Mouse (Mus musculus): ENCODE measurements around the gene Tmem102. TPM values are rescaled to one million over a fixed set of nuclear protein-coding genes. Genes with fewer than 3 reads are reported as not detected.

The Tmem102 gene
- polyA plus RNA-seq, 1 experiment from 2014 or later = 0.98 TPM

- no peaks in the 10 kb centered on the region for H3K9me3 ChIP-seq
- peak overlapping the region; percentile 98 for H3K4me2 ChIP-seq (replicated peaks)
- H3K4me1 ChIP-seq = peaks cover 65% of the 10 kb centered on the region
- H3K27ac ChIP-seq (replicated peaks) = peak overlapping the region; percentile 98
- peaks cover 3% of the 10 kb centered on the region for H3K27me3 ChIP-seq
- ATAC-seq (replicated peaks) = no peak
- peak overlapping the region; percentile 68 for H3K4me3 ChIP-seq
- H3K9ac ChIP-seq (replicated peaks) = peak overlapping the region; percentile 76
- WGBS = 13% methylated on average over 12 of the region's 12 CpGs
- H3K36me3 ChIP-seq = no peaks in the 10 kb centered on the region
Measured at GRCm38 (mm10) chr11:69799394-69800137, 5.9 kb downstream of the Tmem102 start.

- 80% methylated on average over 7 of the region's 7 CpGs for WGBS
- Histone ChIP-seq H3K27me3 (peaks cover 7% of the 10 kb centered on the region; the same call in 1 of the 2 replicates), H3K4me2 (replicated peaks) (no peak overlapping the region), H3K9ac (replicated peaks) (no peak overlapping the region), H3K36me3 (no peaks in the 10 kb centered on the region), H3K4me1 (peaks cover 49% of the 10 kb centered on the region), H3K4me3 (no peak overlapping the region), H3K27ac (replicated peaks) (no peak overlapping the region), H3K9me3 (no peaks in the 10 kb centered on the region)
- ATAC-seq (replicated peaks) = no peak
Measured at GRCm38 (mm10) chr11:69797924-69798323, 7.5 kb downstream of the Tmem102 start.

DNA sequence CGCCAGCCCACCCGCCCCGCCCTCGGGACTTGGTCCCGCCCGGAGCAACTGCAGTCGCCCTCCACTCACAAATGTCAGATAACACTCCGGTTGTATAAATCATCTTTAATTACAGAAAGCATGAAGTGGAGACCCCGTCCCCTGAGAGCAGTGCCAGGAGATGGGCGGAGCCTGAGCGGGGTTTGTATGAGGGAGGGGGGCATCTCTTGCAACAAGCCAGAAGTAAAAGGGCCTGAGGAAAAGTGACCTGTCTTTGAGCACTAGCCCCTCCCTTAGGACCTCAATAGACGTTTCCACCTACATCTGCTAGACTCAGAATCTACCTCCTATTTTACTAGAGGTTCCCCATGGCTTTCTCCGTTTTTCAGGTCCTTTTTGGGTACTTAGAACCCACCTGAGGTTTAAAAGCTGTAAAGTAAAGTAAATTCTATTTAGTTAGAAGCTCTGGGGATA lies 9.4 kb downstream of the Tmem102 start:
- H3K27me3 ChIP-seq = peaks cover 7% of the 10 kb centered on the region; the same call in 1 of the 2 replicates
- peak overlapping the region; percentile 75 for H3K4me2 ChIP-seq (replicated peaks)
- H3K4me3 ChIP-seq = peak overlapping the region; percentile 44
- 2% methylated on average over 13 of the region's 13 CpGs for WGBS
- H3K9me3 ChIP-seq = no peaks in the 10 kb centered on the region
- H3K27ac ChIP-seq (replicated peaks) = no peak overlapping the region
- peaks cover 29% of the 10 kb centered on the region for H3K4me1 ChIP-seq
- H3K36me3 ChIP-seq = no peaks in the 10 kb centered on the region
- ATAC-seq (replicated peaks) = no peak
- H3K9ac ChIP-seq (replicated peaks) = no peak overlapping the region

- peak; percentile 95 for ATAC-seq (replicated peaks)
- H3K27me3 ChIP-seq = peaks cover 7% of the 10 kb centered on the region; the same call in 1 of the 2 replicates
- 2% methylated on average over 52 of the region's 52 CpGs for WGBS
- no peaks in the 10 kb centered on the region for H3K36me3 ChIP-seq
- H3K27ac ChIP-seq (replicated peaks) = no peak within 1 kb of the TSS
- peaks cover 29% of the 10 kb centered on the region for H3K4me1 ChIP-seq
- peak within 1 kb of the TSS; percentile 75 for H3K4me2 ChIP-seq (replicated peaks)
- H3K4me3 ChIP-seq = peak within 1 kb of the TSS; percentile 44
- H3K9me3 ChIP-seq = no peaks in the 10 kb centered on the region
- H3K9ac ChIP-seq (replicated peaks) = peak within 1 kb of the TSS; percentile 42
Measured at GRCm38 (mm10) chr11:69795168-69795982, 10.0 kb downstream of the Tmem102 start, which contains the start of gene Chrnb1. Gene Chrnb1, minus strand, starts transcription at chr11:69795943.

- ATAC-seq (replicated peaks) = no peak
- H3K4me2 ChIP-seq (replicated peaks) = no peak overlapping the region
- H3K36me3 ChIP-seq = no peaks in the 10 kb centered on the region
- 61% methylated on average over 5 of the region's 5 CpGs for WGBS
- H3K27me3 ChIP-seq = peaks cover 7% of the 10 kb centered on the region; the same call in 1 of the 2 replicates
- H3K27ac ChIP-seq (replicated peaks) = no peak overlapping the region
- H3K4me1 ChIP-seq = peaks cover 13% of the 10 kb centered on the region
- no peak overlapping the region for H3K4me3 ChIP-seq
- H3K9me3 ChIP-seq = no peaks in the 10 kb centered on the region
- no peak overlapping the region for H3K9ac ChIP-seq (replicated peaks)
Measured at GRCm38 (mm10) chr11:69793429-69793828, 12.0 kb downstream of the Tmem102 start.

DNA sequence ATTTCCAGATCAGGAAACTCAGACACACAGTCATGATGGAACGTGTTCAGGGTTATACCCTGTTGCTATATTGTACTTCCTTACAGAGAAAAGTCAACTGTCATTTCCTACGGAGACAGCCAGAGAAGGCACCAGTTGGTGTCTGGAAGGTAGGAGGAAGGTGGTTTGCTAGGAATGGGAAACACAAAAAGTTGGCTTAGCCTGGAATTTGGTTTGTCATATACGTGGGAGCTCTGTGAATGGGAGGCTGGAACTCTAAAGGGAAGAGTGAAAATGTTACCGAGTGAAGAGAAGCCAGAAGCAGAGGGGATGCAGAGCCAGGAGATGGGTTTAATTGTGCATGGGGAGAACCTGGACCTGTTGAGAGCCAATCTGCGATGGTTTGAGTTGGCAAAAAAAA lies 14.0 kb downstream of the Tmem102 start:
- Histone ChIP-seq H3K4me1 (peaks cover 13% of the 10 kb centered on the region), H3K9me3 (no peaks in the 10 kb centered on the region), H3K27me3 (peaks cover 7% of the 10 kb centered on the region; the same call in 1 of the 2 replicates), H3K36me3 (no peaks in the 10 kb centered on the region), H3K4me3 (no peak overlapping the region), H3K9ac (replicated peaks) (no peak overlapping the region), H3K4me2 (replicated peaks) (no peak overlapping the region), H3K27ac (replicated peaks) (no peak overlapping the region)
- 71% methylated on average over 5 of the region's 5 CpGs for WGBS
- no peak for ATAC-seq (replicated peaks)

- Histone ChIP-seq H3K4me1 (no peaks in the 10 kb centered on the region), H3K9ac (replicated peaks) (no peak overlapping the region), H3K27ac (replicated peaks) (no peak overlapping the region), H3K27me3 (peaks cover 5% of the 10 kb centered on the region; the same call in 1 of the 2 replicates), H3K36me3 (no peaks in the 10 kb centered on the region), H3K4me3 (no peak overlapping the region), H3K4me2 (replicated peaks) (no peak overlapping the region), H3K9me3 (no peaks in the 10 kb centered on the region)
- WGBS = 75% methylated on average over 5 of the region's 5 CpGs
- no peak for ATAC-seq (replicated peaks)
Measured at GRCm38 (mm10) chr11:69789431-69789830, 16.0 kb downstream of the Tmem102 start.

DNA sequence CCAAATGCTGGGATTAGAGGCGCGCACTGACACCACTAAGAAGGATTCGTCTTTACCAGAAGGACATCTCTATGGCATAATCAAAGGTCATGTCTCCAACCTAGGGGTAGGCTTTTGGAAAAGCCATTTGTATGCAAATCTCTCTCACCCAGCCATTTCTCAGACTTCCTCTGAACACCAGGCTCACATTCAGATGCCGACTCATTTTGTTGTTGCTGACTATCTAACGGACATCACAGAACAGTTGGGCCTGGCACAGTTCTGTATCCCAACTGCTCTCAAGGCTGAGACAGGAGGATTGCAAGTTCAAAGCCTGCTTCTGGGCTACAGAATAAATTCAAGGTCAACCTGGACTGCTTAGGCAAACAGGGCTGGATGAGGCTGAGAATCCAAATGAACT lies 18.1 kb downstream of the Tmem102 start:
- no peak for ATAC-seq (replicated peaks)
- Histone ChIP-seq H3K4me3 (no peak overlapping the region), H3K27ac (replicated peaks) (no peak overlapping the region), H3K36me3 (no peaks in the 10 kb centered on the region), H3K9ac (replicated peaks) (no peak overlapping the region), H3K4me2 (replicated peaks) (no peak overlapping the region), H3K9me3 (no peaks in the 10 kb centered on the region), H3K27me3 (no peaks in the 10 kb centered on the region), H3K4me1 (no peaks in the 10 kb centered on the region)
- 89% methylated on average over 5 of the region's 5 CpGs for WGBS

DNA sequence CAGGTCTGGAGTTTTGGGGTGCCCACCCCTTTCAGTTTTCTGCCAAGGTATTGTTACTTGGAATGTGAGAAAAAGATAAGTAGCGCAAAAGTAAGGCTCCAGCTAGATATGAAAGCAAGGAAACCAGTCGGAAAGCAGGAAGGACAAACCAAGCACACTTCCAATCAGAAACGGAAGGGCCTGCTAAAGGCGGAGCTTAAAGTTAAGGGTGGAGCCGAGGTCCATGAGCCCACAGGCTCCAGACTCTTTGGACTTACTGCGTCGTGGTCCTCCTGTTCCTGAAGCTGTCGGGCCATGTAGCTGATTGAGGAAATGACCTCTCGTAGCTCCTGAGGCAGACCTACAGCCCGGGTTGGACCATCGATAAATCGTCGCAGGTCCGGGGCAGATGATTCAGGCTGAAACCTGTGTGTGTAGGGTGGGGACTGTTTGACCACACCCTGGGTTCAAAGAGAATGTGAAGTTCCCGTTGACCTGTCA lies 20.6 kb downstream of the Tmem102 start:
- H3K36me3 ChIP-seq = no peaks in the 10 kb centered on the region
- no peak overlapping the region for H3K4me3 ChIP-seq
- no peaks in the 10 kb centered on the region for H3K27me3 ChIP-seq
- ATAC-seq (replicated peaks) = no peak
- no peaks in the 10 kb centered on the region for H3K9me3 ChIP-seq
- H3K4me1 ChIP-seq = no peaks in the 10 kb centered on the region
- 44% methylated on average over 15 of the region's 15 CpGs for WGBS
- no peak overlapping the region for H3K9ac ChIP-seq (replicated peaks)
- H3K27ac ChIP-seq (replicated peaks) = no peak overlapping the region
- H3K4me2 ChIP-seq (replicated peaks) = no peak overlapping the region

- H3K9ac ChIP-seq (replicated peaks) = no peak overlapping the region
- H3K36me3 ChIP-seq = peaks cover 6% of the 10 kb centered on the region
- no peaks in the 10 kb centered on the region for H3K27me3 ChIP-seq
- no peaks in the 10 kb centered on the region for H3K9me3 ChIP-seq
- 41% methylated on average over 4 of the region's 4 CpGs for WGBS
- H3K27ac ChIP-seq (replicated peaks) = no peak overlapping the region
- no peak for ATAC-seq (replicated peaks)
- H3K4me1 ChIP-seq = no peaks in the 10 kb centered on the region
- H3K4me3 ChIP-seq = no peak overlapping the region
- H3K4me2 ChIP-seq (replicated peaks) = no peak overlapping the region
Measured at GRCm38 (mm10) chr11:69781828-69782227, 23.6 kb downstream of the Tmem102 start.

GRCm38 (mm10) chr11:69778985-69779384 lies 26.4 kb downstream of the Tmem102 start:
- Histone ChIP-seq H3K4me1 (no peaks in the 10 kb centered on the region), H3K27me3 (no peaks in the 10 kb centered on the region), H3K27ac (replicated peaks) (no peak overlapping the region), H3K4me3 (no peak overlapping the region), H3K9me3 (no peaks in the 10 kb centered on the region), H3K36me3 (peaks cover 8% of the 10 kb centered on the region), H3K9ac (replicated peaks) (no peak overlapping the region), H3K4me2 (replicated peaks) (no peak overlapping the region)
- WGBS = 59% methylated on average over 7 of the region's 7 CpGs
- no peak for ATAC-seq (replicated peaks)
